8 mouse cellular contexts compared by ENCODE assay signal in the genomic region with DNA sequence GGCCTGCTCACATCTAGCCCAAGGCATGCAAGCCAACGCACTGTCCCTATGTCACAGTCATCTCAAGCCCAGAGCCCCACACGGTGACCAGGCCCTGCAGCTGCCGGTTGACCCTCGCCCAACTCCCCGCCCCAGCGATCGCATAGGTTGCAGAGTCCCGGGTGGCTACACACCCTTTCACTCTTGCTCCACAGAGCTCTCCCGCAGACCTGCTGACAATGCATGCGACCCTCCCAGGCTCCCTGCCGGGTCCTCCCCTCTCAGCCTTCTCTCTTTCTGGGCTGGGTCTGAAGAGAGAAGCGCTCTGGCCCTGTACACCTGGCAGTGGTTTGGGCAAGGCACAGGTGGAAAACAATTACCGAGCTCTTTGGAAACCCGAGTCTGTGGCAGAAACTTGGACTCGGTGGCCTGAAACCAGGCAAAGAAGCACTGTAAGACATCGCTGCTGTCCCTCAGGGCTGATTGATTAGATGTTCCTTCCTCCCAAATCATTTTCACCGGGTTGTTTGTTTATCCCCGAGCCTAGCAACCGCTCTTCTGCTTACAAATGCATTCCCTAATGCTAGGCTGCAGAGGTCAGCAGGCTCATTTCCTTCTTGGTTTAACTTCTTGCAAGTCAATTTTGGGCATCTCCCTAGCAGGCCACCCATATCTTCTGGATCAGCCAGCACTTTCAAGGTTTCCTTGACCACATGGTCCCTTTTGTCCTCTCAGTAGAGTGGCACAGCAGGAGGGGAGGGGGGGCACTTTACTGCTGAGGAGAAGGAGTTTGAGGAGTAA.
DNase-seq lines count a peak whose midpoint lies in the region; ATAC-seq lines count a peak whose summit lies in the region.

No protein-coding gene starts in this region.

- H3K27me3 ChIP-seq in forebrain, embryonic 14.5 days (replicated peaks; ENCODE audit: control insufficient read depth, insufficient read depth, low read length) = no peaks in the 10 kb centered on the region
- H3K27me3 ChIP-seq in forebrain, embryonic 13.5 days = peaks cover 4% of the 10 kb centered on the region; the same call in 1 of the 2 replicates
- H3K27me3 ChIP-seq in intestine, embryonic 16.5 days (replicated peaks; ENCODE audit: control insufficient read depth, insufficient read depth, low read length) = no peaks in the 10 kb centered on the region

- H3K4me3 ChIP-seq in forebrain, embryonic 14.5 days (ENCODE audit: low read depth, low read length) = no peak overlapping the region
- no peak overlapping the region for H3K4me3 ChIP-seq in forebrain, embryonic 13.5 days
- no peak overlapping the region for H3K4me3 ChIP-seq in intestine, embryonic 16.5 days (ENCODE audit: low read length)

- no peak overlapping the region for H3K9ac ChIP-seq in forebrain, embryonic 14.5 days (ENCODE audit: low read length)
- no peak overlapping the region for H3K9ac ChIP-seq in forebrain, embryonic 13.5 days
- H3K9ac ChIP-seq in intestine, embryonic 16.5 days (ENCODE audit: low read depth, low read length) = no peak overlapping the region; the same call in 1 of the 2 replicates

- H3K9me3 ChIP-seq in forebrain, embryonic 14.5 days (replicated peaks; ENCODE audit: control insufficient read depth, low read length) = no peaks in the 10 kb centered on the region
- no peaks in the 10 kb centered on the region for H3K9me3 ChIP-seq in forebrain, embryonic 13.5 days (replicated peaks)
- H3K9me3 ChIP-seq in intestine, embryonic 16.5 days (ENCODE audit: control insufficient read depth, low read length) = no peaks in the 10 kb centered on the region

- H3K36me3 ChIP-seq in forebrain, embryonic 14.5 days (ENCODE audit: control insufficient read depth, insufficient read depth, low read length) = no peaks in the 10 kb centered on the region
- no peaks in the 10 kb centered on the region for H3K36me3 ChIP-seq in forebrain, embryonic 13.5 days (ENCODE audit: poor library complexity, severe bottlenecking)
- no peaks in the 10 kb centered on the region for H3K36me3 ChIP-seq in intestine, embryonic 16.5 days (ENCODE audit: control insufficient read depth, insufficient read depth, low read length)

- no peak for DNase-seq in forebrain, embryonic 14.5 days (ENCODE audit: low spot score)
- DNase-seq in embryo, embryonic 11 days = peak; percentile 27
- DNase-seq in lung, postnatal 25 days (ENCODE audit: low spot score) = peak; percentile 60
- DNase-seq in right cerebral cortex, adult 18-20 months = no peak
- DNase-seq in ovary, postnatal 36 days (ENCODE audit: low spot score) = no peak

- H3K4me2 ChIP-seq in forebrain, embryonic 14.5 days (ENCODE audit: low read length) = no peak overlapping the region
- H3K4me2 ChIP-seq in forebrain, embryonic 13.5 days = no peak overlapping the region
- H3K4me2 ChIP-seq in intestine, embryonic 16.5 days (ENCODE audit: low read depth, low read length) = 0 out of 2 replicates have a peak overlapping the region, but pooled peaks have one; percentile 11

- 0 out of 2 replicates have a peak, but pooled peaks have one; percentile 29 for ATAC-seq in forebrain, embryonic 14.5 days
- ATAC-seq in forebrain, embryonic 13.5 days = no peak
- peak; percentile 19; the same call in 1 of the 2 replicates for ATAC-seq in intestine, embryonic 16.5 days
- ATAC-seq in inflammation-experienced regulatory T-cells, adult 6 months = no peak

- H3K27ac ChIP-seq in forebrain, embryonic 14.5 days (ENCODE audit: low read depth, low read length) = no peak overlapping the region
- no peak overlapping the region for H3K27ac ChIP-seq in forebrain, embryonic 13.5 days
- H3K27ac ChIP-seq in intestine, embryonic 16.5 days (ENCODE audit: low read length) = no peak overlapping the region

- 19% methylated on average over 19 of the region's 19 CpGs for WGBS in forebrain, embryonic 14.5 days
- 17% methylated on average over 19 of the region's 19 CpGs for WGBS in forebrain, embryonic 13.5 days
- WGBS in intestine, embryonic 16.5 days = 15% methylated on average over 19 of the region's 19 CpGs

- H3K4me1 ChIP-seq in forebrain, embryonic 14.5 days (ENCODE audit: control insufficient read depth, insufficient read depth, low read length) = peaks cover 10% of the 10 kb centered on the region; the same call in 1 of the 2 replicates
- H3K4me1 ChIP-seq in forebrain, embryonic 13.5 days = peaks cover 33% of the 10 kb centered on the region
- peaks cover 13% of the 10 kb centered on the region for H3K4me1 ChIP-seq in intestine, embryonic 16.5 days (ENCODE audit: control insufficient read depth, insufficient read depth, low read length)

Comparison
In these comparisons a context has a peak if more than half of its experiments do, and no peak if none do; other contexts are left out.
1. ATAC-seq: peak in forebrain, embryonic 14.5 days (single experiment) and intestine, embryonic 16.5 days (single experiment); none in forebrain, embryonic 13.5 days (single experiment) and inflammation-experienced regulatory T-cells, adult 6 months (single experiment).
2. DNase-seq: peak in embryo, embryonic 11 days (single experiment) and lung, postnatal 25 days (single experiment); none in forebrain, embryonic 14.5 days (single experiment), right cerebral cortex, adult 18-20 months (single experiment) and ovary, postnatal 36 days (single experiment).